Mouse (Mus musculus) hematopoietic multipotent progenitor cell, adult 10-12 weeks (in vitro differentiated cells): Measurements from ENCODE around the gene Gm3476. TPM values are rescaled to one million over a fixed set of nuclear protein-coding genes. Genes with fewer than 3 reads are reported as not detected.

Experiments
- polyA plus RNA-seq: library from polyadenylated mRNA; stranded (reverse); fragments of >175 nt; gene quantifications from 2 replicates; pipeline ENCODE4 v1.2.3, GENCODE M21; 2012; ENCODE audit warnings: low replicate concordance

Gm3476 gene
- polyA plus RNA-seq = not detected in 2 replicates

DNA sequence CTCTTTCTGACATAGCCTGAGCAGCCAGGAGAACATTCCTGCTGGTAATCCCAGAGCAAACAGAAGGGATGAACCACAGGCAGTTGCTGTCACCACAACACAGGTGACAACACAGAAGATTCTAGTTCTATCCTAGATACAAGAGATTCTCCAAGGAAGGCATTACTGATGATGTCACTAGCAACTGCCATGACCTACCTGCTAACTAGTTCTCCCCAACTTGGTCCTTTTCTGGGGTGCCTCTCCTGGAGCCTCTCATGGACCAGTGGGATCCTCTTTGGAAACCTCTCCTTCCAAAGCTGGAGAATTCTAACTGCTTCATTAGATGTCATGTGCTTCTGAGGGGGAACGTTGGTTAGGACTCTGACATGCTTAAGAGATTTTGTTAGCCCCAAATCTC, at the start of gene Gm3476:
TSS of gene Gm3476 (minus strand) at position 101 of the 400 bp plus-strand sequence.

DNA sequence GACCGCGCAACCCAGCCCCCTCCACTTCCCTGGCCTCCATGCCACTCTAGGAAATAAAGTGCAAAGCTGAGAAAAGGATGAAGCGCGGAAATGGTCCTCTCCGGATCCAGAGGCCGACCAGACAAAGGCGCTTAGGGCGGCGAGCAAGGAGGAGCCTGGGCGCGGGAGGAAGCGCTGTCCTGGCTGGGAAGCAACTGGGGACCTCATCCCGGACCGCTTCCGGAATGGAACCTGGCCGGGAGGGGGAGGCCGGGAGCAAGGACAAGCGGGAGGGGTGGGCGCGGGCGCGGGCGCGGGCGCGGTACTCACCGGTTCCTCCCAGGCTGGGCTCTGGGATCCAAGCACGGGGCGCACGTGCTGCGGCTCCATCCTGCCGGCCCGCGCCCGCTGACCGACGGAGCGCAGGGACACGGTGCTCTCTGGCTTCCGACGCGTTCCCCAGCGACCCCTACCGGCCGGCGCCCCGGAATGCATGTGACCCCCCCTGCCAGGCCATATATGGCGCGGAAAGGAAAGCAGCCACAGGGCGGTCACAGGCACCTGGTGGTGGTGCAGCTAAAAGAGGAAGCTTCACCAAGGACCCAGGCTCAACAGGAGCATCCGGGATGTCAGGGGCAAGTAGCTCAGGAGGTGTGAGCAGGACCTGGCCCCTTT, 17.2 kb downstream of the Gm3476 start, which contains the start of gene Gm3468:
TSS of gene Gm3468 (minus strand) at position 394 of the 654 bp plus-strand sequence.

DNA sequence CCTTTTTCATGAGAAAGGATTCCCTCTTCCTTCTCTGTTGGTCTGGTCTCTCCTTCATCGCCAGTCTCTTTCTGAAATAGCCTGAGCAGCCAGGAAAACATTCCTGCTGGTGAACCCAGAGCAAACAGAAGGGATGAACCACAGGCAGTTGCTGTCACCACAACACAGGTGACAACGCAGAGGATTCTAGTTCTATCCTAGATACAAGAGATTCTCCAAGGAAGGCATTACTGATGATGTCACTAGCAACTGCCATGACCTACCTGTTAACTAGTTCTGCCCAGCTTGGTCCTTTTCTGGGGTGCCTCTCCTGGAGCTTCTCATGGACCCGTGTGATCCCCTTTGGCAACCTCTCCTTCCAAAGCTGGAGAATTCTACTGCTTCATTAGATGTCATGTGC, 31.8 kb downstream of the Gm3476 start, which contains the start of gene Gm8206:
TSS of gene Gm8206 (minus strand) at position 101 of the 400 bp plus-strand sequence.

DNA sequence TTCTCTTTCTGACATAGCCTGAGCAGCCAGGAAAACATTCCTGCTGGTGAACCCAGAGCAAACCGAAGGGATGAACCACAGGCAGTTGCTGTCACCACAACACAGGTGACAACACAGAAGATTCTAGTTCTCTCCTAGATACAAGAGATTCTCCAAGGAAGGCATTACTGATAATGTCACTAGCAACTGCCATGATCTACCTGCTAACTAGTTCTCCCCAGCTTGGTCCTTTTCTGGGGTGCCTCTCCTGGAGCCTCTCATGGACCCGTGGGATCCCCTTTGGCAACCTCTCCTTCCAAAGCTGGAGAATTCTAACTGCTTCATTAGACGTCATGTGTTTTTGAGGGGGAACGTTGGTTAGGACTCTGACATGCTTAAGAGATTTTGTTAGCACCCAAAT, 67.4 kb downstream of the Gm3476 start, which contains the start of gene Gm6337:
TSS of gene Gm6337 (minus strand) at position 101 of the 400 bp plus-strand sequence.

Other genes with a start within 250 kb of the Gm3476 start
- gene Gm8237, start 245.4 kb downstream of the Gm3476 start, polyA plus RNA-seq = not detected in 2 replicates
- gene Gm3248, start 164.1 kb downstream of the Gm3476 start, polyA plus RNA-seq = not detected in 2 replicates
- not detected in 2 replicates for gene Gm3453, start 146.7 kb downstream of the Gm3476 start, polyA plus RNA-seq
- gene Gm6337, start 67.5 kb downstream of the Gm3476 start, polyA plus RNA-seq = not detected in 2 replicates
- not detected in 2 replicates for gene Gm8206, start 31.9 kb downstream of the Gm3476 start, polyA plus RNA-seq
- gene Gm3468, start 17.1 kb downstream of the Gm3476 start, polyA plus RNA-seq = not detected in 2 replicates
- not detected in 2 replicates for gene Gm21560, start 93.5 kb upstream of the Gm3476 start, polyA plus RNA-seq
- gene Gm3411, start 161.4 kb upstream of the Gm3476 start, polyA plus RNA-seq = not detected in 2 replicates
- gene Gm21103, start 179.0 kb upstream of the Gm3476 start, polyA plus RNA-seq = not detected in 2 replicates
- gene Gm3618, start 217.9 kb upstream of the Gm3476 start, polyA plus RNA-seq = not detected in 2 replicates